Mouse (Mus musculus): ENCODE measurements around the gene Pygb. TPM values are rescaled to one million over a fixed set of nuclear protein-coding genes. Genes with fewer than 3 reads are reported as not detected.

The Pygb gene
- polyA plus RNA-seq, 1 experiment: 0.07 TPM

GRCm38 (mm10) chr2:150874508-150874907, 88.0 kb downstream of the Pygb start:
- H3K4me3 ChIP-seq (replicated peaks): no peak overlapping the region
- no peaks in the 10 kb centered on the region for H3K36me3 ChIP-seq (ENCODE audit: control insufficient read depth)
- H3K27me3 ChIP-seq (ENCODE audit: control insufficient read depth): no peaks in the 10 kb centered on the region
- TF ChIP-seq TAL1 (IDR thresholded peaks at IDR 0.05; ENCODE audit: low read length) (no peak), GATA1 (IDR thresholded peaks at IDR 0.05; ENCODE audit: low read length) (no peak)
- no peaks in the 10 kb centered on the region; the same call in 1 of the 2 replicates for H3K4me1 ChIP-seq (ENCODE audit: control insufficient read depth)
- no peaks in the 10 kb centered on the region for H3K9me3 ChIP-seq (ENCODE audit: control insufficient read depth, low read length)

GRCm38 (mm10) chr2:150875226-150875625, 88.7 kb downstream of the Pygb start:
- no peak for TF ChIP-seq GATA1 (IDR thresholded peaks at IDR 0.05; ENCODE audit: low read length)
- TF ChIP-seq TAL1 (IDR thresholded peaks at IDR 0.05; ENCODE audit: low read length): no peak
- Histone ChIP-seq H3K27me3 (ENCODE audit: control insufficient read depth) (no peaks in the 10 kb centered on the region), H3K9me3 (ENCODE audit: control insufficient read depth, low read length) (no peaks in the 10 kb centered on the region), H3K36me3 (ENCODE audit: control insufficient read depth) (no peaks in the 10 kb centered on the region), H3K4me1 (ENCODE audit: control insufficient read depth) (no peaks in the 10 kb centered on the region; the same call in 1 of the 2 replicates), H3K4me3 (replicated peaks) (no peak overlapping the region)

- Histone ChIP-seq H3K27me3 (ENCODE audit: control insufficient read depth) (no peaks in the 10 kb centered on the region), H3K4me1 (ENCODE audit: control insufficient read depth) (no peaks in the 10 kb centered on the region; the same call in 1 of the 2 replicates), H3K36me3 (ENCODE audit: control insufficient read depth) (no peaks in the 10 kb centered on the region), H3K9me3 (ENCODE audit: control insufficient read depth, low read length) (no peaks in the 10 kb centered on the region), H3K4me3 (replicated peaks) (no peak overlapping the region)
- TF ChIP-seq TAL1 (IDR thresholded peaks at IDR 0.05; ENCODE audit: low read length) (no peak), GATA1 (IDR thresholded peaks at IDR 0.05; ENCODE audit: low read length) (no peak)
These were observed 91.0 kb downstream of the Pygb start for GRCm38 (mm10) chr2:150877561-150877960.

Other genes with a start within 250 kb of the Pygb start
- gene Cst7, start 216.3 kb upstream of the Pygb start, polyA plus RNA-seq (2012): 0.04 TPM in 1 of 2 replicates, not detected in the other
- gene Apmap, start 178.2 kb upstream of the Pygb start, polyA plus RNA-seq (2012): 3.2 and 3.3 TPM in 2 replicates
- 1.8 and 2.1 TPM in 2 replicates for gene Acss1, start 118.2 kb upstream of the Pygb start, polyA plus RNA-seq (2012)
- not detected in 2 replicates for gene Vsx1, start 97.4 kb upstream of the Pygb start, polyA plus RNA-seq (2012)
- 0.11 and 0.37 TPM in 2 replicates for gene Entpd6, start 37.7 kb upstream of the Pygb start, polyA plus RNA-seq (2012)
- gene Abhd12, start 118.0 kb downstream of the Pygb start, polyA plus RNA-seq (2012): 3.4 and 3.6 TPM in 2 replicates
- gene Gins1, start 118.7 kb downstream of the Pygb start, polyA plus RNA-seq (2012): 5.5 and 5.9 TPM in 2 replicates